Mouse (Mus musculus): ENCODE results near the gene Klhl29. TPM values are rescaled to one million over a fixed set of nuclear protein-coding genes. Genes with fewer than 3 reads are reported as not detected.

Klhl29 gene
- total RNA-seq (2021): 1 to 10 TPM; 6.4 to 8.9 TPM
- long read RNA-seq, experiment 1, partial matches to known transcripts: 0 of 4 reads
- long read RNA-seq, experiment 1, other reads (novel, unspliced or antisense): 4 of 4 reads
- long read RNA-seq, experiment 2, partial matches to known transcripts: 0 of 2 reads
- long read RNA-seq, experiment 2, other reads (novel, unspliced or antisense): 2 of 2 reads

DNA sequence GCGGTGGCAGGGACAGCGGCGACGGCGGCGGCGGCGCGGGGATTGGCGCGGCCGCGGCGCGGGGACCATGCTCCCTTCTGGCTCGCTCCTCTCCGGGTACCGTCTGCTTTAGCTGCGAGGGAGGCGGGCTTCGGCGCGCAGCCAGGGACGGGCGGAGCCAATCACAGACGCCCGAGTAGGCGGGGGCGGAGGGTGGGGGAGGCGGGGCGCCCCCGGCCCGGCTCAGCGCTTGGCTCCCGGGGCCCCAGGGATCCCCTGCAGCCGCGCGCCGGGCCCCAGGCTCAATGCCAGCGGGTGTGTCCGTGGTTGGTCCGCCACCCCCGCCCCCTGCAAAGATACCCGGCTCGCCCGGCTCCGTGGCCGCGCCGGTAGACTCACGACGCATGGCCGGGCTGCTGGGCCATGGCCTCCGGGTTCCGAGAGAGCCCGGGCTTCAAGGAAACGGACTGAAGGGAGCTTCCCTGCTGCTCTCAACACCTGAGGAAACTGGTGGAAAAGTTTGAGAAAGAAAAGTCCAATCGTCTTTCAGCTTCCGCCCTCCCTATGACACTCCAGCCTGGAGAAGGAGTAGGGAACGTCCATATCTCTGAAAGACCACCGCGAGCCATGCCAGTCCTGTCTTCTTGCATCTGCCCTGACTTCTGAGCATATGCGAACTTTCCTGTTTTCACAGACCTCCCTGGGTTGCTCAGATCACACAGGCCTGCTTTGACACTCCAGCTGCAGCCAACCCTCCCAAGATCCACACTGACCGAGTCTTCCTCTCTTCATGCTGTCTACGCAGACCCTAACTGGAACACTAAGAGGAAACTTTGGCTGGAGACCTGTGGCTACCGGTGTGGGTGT is at the start of gene Klhl29:
Klhl29 (minus strand) TSS at position 67 of the 846 bp plus-strand sequence.
- DNase-seq (ENCODE audit: low spot score in 2 of 2): peak; percentile 81 to 89

DNA sequence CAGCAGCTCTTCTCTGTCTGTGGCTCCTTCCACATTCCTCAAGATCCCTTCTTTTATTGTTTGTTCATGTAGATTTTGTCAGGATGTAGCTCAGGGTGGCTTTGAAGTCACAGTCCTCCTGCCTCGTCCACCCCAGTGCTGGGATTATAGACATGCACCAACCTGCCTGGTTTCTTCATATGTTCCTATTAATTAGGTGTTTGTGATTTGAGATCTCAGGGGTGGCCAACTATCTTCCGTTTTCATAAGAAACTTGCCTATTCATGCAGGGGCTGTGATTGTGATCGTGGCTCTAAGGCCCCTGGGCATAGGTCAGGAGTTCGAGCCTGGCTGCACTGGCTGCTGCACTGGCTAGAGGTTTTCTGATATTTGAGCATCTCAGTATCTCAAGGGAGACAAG is 49.8 kb upstream of the Klhl29 start:
- DNase-seq (ENCODE audit: low spot score in 2 of 2): no peak

DNA sequence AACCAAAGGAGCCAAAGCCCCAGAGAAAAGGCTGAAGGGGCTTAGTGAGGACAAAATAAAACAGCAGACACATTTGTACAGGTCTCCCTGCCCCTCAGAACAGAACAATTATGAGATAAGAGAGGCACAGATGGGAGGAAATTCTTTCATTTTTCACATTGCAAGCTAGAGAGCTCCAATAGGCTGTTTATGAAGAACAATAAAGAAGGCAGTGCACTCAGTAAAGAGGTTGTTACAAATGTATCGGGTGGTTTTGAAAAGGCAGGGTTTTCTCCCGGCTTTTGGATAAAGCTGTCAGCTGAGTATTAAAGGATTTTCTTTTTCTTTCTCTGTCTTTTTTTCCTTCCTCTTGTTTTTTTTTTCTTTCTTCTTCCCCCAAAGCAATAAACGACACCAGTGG is 40.3 kb upstream of the Klhl29 start:
- no peak for DNase-seq (ENCODE audit: low spot score in 2 of 2)

DNA sequence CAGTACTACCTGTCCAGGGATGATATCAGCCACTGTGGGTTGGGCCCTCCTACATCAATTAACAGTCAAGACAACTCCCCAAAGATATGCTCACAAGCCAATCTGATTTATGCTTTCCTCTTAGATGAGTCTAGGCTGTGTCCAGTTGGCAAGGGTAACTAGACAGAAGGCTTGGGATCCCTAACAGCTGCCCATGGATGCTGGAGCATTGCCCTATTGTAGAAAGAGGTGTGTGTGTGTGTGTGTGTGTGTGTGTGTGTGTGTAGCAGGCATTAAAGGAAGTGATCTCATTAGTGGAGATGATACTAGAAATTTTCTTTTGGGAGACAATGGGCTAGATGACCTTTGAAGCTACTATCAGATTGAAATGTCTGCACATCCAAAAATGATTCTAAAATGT is 38.5 kb upstream of the Klhl29 start:
- DNase-seq (ENCODE audit: low spot score in 2 of 2): no peak

GRCm38 (mm10) chr12:5411761-5412537 is 36.5 kb upstream of the Klhl29 start:
- no peak for DNase-seq (ENCODE audit: low spot score in 2 of 2)

DNA sequence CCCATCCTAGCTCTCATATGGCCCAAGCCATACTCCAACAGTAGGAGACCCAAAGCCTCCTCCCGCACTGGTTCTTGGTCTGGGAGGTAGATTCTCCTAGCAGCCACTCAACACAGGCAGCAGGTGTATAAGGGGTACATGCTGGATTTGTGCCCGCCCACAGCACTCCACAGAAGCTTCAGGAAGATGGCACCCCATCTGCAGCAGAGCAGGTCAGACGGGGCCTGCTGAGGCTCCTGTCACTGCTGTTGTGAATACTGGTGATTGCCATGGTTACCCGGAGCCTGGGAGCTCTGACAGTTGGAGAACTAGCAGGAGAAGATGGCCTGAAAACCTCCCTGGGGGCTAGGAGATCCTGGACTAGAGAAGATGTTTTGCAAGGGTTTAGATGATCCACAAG is 35.9 kb upstream of the Klhl29 start:
- DNase-seq (ENCODE audit: low spot score in 2 of 2): no peak

DNA sequence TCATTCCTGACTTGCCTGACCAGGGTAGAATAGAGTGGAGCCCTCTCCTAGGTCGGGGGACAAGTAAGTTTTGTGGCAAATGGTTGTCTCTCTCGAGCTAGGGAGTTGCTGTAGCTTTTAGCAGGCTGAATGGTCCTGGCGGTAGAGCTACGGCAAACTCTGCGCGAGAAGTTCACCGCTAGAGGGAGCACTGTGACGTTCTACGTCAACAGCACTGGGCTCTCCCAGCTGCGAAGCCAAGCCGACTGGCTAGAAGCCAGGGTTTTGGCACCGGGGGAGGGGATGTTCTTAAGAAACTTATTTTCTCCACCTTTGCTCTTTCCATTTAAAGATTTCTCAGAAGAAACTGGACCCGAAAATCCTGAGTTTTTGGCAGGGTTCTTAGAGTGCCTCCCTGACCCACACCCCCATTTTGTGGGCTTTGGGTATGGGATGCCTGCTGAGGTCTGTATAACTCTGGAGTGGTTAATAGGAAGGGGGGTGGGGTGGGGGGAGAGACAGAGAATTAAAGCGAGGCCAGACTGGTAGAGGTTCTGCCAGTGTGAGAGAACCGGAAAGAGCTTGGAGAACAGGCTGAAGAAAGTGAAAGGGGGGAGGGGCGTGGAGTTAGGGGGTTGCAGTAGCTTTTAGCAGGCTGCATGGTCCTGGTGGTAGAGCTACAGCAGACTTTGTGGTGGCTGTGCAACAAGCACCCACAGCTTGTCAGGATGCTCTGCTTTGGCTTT is 35.1 kb upstream of the Klhl29 start:
- peak; percentile 67 to 88 for DNase-seq (ENCODE audit: low spot score in 2 of 2)

DNA sequence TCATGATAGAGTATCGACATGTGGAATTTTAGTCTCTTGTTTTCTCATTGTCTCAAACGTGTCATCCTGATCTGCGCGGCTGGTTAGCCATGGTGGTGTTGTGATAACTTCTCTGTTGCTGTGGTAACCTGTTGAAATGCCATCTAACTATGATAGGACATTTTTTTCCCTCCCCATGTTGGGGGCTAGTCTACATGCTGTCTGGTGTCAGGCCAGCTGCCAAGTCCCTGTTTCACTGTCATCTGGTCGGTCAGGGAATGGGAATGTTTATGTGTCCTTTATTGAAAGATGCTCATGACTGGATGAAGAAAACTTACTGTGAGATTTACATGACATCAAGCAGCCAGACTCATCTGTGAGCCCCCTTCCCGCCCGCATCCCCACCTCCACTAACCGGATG is 31.7 kb upstream of the Klhl29 start:
- no peak for DNase-seq (ENCODE audit: low spot score in 2 of 2)

- no peak for DNase-seq (ENCODE audit: low spot score in 2 of 2)
These were observed 21.9 kb upstream of the Klhl29 start for GRCm38 (mm10) chr12:5397423-5397822.

GRCm38 (mm10) chr12:5395188-5395587 is 19.7 kb upstream of the Klhl29 start:
- no peak for DNase-seq (ENCODE audit: low spot score in 2 of 2)

GRCm38 (mm10) chr12:5387112-5387511 is 11.6 kb upstream of the Klhl29 start:
- no peak for DNase-seq (ENCODE audit: low spot score in 2 of 2)

DNA sequence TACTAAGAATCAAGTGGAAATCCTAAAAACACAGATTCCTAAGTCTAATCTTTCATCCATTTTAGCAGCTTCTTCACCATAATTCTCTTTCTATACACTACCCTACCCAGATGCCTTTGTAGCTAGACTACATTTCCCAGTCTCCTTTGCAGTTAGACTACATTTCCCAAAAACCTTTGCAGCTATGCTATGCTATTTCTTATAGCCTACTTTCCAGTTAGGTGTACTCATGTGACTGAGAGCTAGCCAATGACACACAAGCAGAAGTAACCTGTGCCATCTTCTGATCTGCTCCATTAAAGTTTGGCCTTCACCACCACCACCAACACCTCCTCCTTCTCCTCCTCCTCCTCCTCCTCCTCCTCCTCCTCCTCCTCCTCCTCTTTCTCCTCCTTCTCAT is 11.2 kb upstream of the Klhl29 start:
- DNase-seq (ENCODE audit: low spot score in 2 of 2): no peak

DNA sequence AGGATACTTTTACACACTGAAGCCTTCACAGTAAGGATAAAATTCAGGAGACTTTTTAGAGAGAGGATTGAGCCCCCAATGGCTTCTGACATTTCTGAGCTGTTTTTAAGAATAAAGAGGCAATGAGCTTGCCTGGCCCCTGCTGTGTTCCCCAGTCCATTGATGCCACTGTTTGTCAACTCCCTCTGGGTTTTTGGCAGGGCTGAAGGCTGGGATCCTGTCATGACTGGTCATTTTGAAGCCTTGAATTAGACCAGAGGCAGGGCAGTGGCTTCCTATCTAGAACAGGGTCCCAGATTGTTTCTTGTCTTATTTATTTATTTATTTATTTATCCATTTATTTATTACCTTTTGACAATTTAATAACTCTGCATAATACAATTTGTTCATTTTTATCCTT is 6.2 kb upstream of the Klhl29 start:
- DNase-seq (ENCODE audit: low spot score in 2 of 2): no peak

DNA sequence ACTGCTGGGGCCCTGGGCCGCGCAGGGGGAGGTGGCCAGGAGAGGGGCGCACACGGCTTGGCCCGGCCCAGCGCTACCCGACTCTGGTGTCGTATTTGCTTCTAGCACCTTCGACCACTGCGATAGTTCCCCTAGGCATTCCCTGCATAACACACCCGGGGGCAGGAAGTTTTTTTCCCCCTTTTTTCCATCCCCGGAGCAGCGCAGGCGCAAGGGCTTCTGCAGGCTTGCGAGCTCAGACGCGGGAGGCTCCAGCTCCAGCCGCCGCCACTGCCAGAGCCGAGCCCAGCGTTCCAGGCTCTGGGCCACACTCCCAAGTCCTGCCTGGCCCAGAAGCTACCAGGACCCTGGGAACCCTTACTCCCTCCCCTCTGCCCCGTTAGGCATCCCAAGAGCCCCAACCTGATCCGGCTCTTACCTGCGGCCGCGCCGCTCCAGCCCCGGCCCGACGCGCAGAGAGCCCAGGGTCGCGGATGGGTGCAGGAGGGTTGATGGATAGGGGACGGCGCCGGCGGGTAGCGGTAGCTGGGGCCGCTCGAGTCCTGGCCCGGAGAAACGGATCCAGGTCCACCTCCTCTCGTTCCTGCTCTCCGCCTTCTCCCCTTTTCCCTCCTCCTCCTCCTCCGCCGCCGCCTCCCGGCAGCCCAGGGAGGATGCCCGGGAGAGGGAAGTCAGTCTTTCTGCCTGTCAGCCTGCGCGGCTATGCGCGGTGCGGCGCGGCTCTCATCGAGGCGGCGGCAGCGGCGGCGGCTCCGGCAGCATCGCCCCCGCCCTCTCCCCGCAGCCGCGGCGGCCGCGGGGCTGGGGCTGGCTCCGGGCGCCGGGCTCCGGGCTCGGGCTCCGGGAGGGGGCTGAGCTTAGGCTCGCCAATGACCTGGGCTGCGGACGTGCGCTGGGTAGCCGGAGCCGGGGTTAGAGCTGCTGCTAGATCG is 532 bp downstream of the Klhl29 start:
- peak; percentile 37 to 56 for DNase-seq (ENCODE audit: low spot score in 2 of 2)

GRCm38 (mm10) chr12:5374196-5374683 is 1.2 kb downstream of the Klhl29 start:
- peak; percentile 30 to 43 for DNase-seq (ENCODE audit: low spot score in 2 of 2)

GRCm38 (mm10) chr12:5373641-5374195 is 1.8 kb downstream of the Klhl29 start:
- DNase-seq (ENCODE audit: low spot score in 2 of 2): peak; percentile 21 to 56

- no peak for DNase-seq (ENCODE audit: low spot score in 2 of 2)
These were observed 6.1 kb downstream of the Klhl29 start for GRCm38 (mm10) chr12:5369396-5369795.

DNA sequence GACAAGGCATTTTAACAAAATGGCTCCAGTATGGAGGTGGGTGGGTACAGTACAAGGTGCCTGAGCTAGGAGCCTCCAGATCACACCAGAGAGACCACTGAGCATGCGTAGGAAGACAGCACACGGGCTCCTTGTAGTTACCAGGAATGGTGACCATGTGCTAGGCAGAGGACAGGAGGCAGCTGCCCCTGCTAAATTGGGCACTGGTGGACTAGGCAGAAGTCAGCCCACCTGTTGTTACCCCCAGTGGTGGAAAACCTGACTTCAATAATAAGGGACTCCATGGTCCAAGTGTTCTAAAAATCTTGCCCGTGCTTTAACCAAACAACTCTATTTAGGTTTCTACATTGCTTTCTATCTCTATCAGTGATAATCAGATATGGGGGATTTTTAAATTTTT is 10.6 kb downstream of the Klhl29 start:
- DNase-seq (ENCODE audit: low spot score in 2 of 2): no peak

DNA sequence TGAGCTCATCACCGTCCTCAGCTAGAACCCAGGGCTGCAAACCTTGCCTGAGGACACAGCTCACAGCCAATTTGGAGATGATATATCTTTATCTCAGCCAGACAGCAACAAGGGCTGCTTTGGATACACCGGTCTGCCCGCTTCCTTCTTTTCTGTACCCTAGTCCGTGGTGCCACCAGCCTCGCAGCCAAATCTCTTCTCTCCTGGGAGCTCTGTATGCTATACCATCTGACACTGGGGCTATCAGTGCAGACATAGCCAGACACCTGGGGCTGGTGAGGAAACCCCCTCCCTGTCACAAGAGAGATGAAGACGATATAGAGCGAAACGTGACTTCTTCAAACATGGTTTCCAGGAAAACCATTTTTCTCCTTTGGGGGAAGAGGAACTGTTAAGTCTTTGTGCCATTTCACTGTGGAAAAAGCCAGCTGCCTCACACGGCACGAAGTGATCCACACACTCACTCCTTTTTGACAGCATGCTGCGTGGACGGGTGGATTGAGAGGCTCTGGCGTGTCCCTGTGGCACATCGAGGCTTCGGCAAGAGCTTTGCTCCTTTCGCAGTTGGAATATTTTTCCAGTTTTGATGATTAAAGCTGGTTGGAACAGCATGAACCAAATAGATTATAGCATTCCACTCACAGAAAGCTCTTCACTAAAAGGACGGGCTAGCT is 11.4 kb downstream of the Klhl29 start:
- no peak for DNase-seq (ENCODE audit: low spot score in 2 of 2)

All from gastrocnemius, postnatal 4 days (tissue).